Mouse (Mus musculus): ENCODE data around the gene Rtl5.

DNA sequence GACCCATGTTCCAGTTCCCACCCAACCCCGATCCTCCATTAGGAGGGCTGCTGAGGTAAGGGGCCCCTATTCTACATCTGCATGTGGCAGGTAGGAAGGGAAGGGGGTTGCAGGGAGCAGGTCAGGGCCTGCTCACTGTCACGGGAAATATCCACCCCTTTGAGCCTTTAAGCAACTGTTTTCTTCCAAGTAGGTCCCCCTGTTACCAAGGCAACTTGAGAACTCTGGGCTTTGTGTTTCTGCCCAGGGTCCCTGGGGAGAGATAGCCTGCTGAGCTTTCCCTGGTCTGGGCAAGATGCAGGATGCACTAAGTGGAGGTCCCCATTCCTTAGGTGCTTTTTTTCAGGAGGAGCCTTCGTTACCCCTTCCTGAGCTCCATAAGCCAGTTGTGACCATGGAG lies 7.0 kb downstream of the Rtl5 start:
- TF ChIP-seq CTCF (IDR thresholded peaks at IDR 0.05) (no peak), EP300 (IDR thresholded peaks at IDR 0.05) (no peak)

Measured in lung, postnatal 0 days (tissue).